Mouse (Mus musculus) regulatory T cell (primary cell): Measurements from ENCODE around the gene Ogdhl.

Source experiments
- in situ Hi-C: fragments of 300-600 bp; cut with MboI, MseI; formaldehyde crosslinking; loops from one replicate; pipeline ENCODE4 v1.15.1; 2025; ENCODE audit warnings: high pct_unique_total_duplicates

Ogdhl gene

DNA sequence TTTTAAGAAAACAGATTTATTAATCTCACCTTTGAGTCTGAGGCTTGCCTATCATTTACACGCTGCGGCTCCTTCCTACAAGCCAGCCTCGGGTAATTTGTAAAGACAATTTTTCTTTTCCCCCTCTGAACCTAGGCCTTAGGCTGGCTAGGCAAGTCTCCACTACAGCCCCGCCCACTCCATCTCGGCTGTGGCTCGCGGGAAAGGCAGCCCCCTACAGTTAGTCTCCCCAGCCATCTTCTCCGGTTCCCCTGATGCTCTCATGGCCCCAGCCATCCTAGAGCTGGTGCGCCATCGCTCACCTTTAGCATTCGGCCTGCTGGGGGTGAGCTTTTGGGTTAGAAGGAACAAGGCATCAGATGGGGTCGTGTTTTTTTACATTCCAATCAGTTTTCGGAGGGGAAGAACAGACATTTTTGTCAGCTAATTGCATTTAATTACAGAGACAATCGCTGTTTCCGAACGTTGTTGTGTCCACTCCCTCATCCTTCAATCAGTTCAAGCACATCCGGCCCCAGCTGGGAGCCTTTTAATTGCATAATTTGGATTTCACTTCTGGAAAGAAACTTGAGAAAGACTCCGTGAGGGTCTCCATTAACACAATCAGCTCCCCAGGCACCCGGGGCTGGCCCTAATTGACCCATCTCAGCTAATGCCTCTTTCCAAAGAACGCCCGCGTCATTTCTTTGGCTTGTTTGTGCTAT, 57.7 kb downstream of the Ogdhl start:
- in situ Hi-C loops: no loop called here

DNA sequence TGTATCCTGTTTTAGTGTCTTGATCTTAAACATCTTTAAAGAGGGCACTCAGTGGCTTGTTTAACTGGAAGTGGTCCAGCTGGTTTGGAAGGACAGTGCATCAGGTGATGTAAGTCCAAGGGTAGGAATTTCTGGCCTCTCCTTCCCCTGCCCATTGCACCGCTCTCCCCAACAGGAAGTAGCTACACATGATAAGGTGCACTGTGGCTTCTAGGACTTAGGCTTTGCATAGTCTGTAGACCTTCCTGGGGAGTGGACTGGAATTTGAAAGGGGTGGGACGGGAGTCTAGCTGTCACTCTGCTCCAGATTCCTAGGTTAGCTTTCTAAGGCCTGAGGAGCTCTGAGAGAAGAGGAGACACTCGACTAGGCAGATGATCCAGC, 58.3 kb downstream of the Ogdhl start:
- in situ Hi-C loops: no loop called here

DNA sequence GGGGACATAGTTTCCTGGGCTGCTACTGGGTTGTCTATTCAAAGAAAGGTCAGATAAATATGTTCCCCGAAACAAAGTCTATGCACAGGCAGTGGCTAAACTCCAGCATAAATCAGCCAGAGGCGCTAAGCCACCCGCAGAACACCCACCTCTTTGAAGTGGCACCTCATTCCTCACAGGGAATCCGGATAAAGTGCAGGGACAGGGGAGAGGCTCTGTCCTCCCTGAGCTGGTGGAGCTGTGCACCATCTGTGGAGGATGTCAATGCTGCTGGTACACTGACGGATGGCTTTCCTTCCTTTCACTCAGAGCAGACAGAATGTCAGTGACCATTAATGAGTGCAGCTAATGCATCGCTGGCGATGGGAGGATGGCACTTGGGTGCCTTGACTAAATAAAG, 59.2 kb downstream of the Ogdhl start:
- in situ Hi-C loops: no loop called here

DNA sequence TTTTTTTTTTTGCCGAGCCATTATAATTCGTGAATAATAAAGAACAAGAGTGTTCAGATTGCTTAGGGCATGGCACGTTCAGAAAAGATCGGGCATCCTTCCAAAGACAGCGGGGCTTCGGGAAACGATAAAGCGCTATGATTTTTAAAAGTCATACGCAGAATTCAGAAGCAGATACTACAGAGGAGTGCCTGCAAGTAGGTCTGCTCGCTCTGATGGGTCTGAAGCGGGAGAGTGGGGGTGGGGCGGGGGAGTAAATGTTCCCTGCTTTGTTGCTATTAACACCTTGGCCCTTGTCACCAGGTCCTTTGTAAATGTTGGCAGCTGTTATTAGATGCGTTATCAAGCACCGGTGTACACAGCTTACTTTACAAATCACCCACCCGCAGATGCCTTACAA, 59.8 kb downstream of the Ogdhl start:
- in situ Hi-C loops: no loop called here

DNA sequence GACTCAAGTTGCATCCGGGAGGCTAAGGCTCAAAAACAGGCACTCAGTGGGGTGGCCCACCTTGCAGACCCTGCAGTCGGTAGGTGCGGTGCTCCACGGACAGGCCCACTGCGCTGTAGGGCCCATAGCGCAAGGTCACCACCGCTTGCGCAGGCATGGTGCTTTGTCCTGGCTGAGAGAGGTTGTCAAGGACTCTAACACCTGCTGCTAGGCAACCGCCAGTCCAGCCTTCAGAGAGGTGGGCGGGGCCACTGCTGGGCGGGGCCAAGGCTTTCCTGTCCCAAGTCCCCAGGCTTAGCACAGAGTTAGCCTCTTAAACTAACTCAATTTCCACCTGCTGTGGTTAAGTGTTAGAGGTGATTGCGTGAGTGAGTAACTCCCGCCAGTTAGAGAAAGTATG, 66.4 kb downstream of the Ogdhl start, which contains the start of gene 1700024G13Rik:
Gene 1700024G13Rik (minus strand): TSS at position 196 of the 400 bp plus-strand sequence.
- in situ Hi-C loops: no loop called here
